Mouse (Mus musculus): ENCODE results near the gene Htr5b. TPM values are rescaled to one million over a fixed set of nuclear protein-coding genes. Genes with fewer than 3 reads are reported as not detected.

Htr5b gene
- polyA plus RNA-seq, 1 experiment, result not detected

GRCm38 (mm10) chr1:121460077-121460476 is 68.2 kb downstream of the Htr5b start:
- no peak for TF ChIP-seq GATA1 (IDR thresholded peaks at IDR 0.05; ENCODE audit: low read length)

Other genes with a start within 250 kb of the Htr5b start
- gene Insig2, start 195.9 kb downstream of the Htr5b start, polyA plus RNA-seq (2012), result 7.0 and 12.5 TPM in 2 replicates
- gene Ccdc93, start 97.4 kb downstream of the Htr5b start, polyA plus RNA-seq (2012), result 7.1 and 12.5 TPM in 2 replicates
- 21.8 and 22.1 TPM in 2 replicates for gene Ddx18, start 39.5 kb upstream of the Htr5b start, polyA plus RNA-seq (2012)